Mouse (Mus musculus): ENCODE results near the gene Dnah1. TPM values are rescaled to one million over a fixed set of nuclear protein-coding genes. Genes with fewer than 3 reads are reported as not detected.

Dnah1 gene
- polyA plus RNA-seq, 1 experiment from 2014 or later = 6.4 TPM

- Histone ChIP-seq H3K4me3 (no peak overlapping the region), H3K27ac (replicated peaks) (no peak overlapping the region), H3K36me3 (no peaks in the 10 kb centered on the region), H3K4me1 (no peaks in the 10 kb centered on the region), H3K9me3 (no peaks in the 10 kb centered on the region), H3K9ac (replicated peaks) (no peak overlapping the region), H3K4me2 (replicated peaks) (no peak overlapping the region), H3K27me3 (no peaks in the 10 kb centered on the region)
- 68% methylated on average over 8 of the region's 8 CpGs for WGBS
- no peak for ATAC-seq (ENCODE audit: low FRiP score, low read depth)
Measured at GRCm38 (mm10) chr14:31230442-31230841, 93.3 kb downstream of the Dnah1 start.

DNA sequence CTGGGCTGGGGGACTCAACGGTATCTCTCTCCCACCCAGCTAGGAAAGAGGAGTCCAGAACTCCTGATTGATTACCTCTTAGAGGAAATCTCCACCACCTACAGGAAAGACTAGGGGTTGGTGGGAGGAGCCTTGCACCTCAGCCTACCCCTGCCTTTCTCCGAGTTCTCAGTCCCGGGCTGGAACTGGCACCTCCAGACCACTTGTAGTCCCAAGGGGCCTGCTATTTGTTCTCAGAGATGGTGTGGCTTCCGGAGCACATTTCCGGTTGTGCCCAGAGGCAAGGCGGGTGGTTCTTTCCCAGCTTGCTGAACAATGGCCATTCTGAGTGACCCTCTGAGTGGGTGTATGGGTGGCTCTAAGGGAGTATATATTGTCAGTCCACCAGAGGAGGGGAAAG, 95.5 kb downstream of the Dnah1 start:
- H3K27me3 ChIP-seq = no peaks in the 10 kb centered on the region
- no peak overlapping the region for H3K4me3 ChIP-seq
- H3K4me2 ChIP-seq (replicated peaks) = no peak overlapping the region
- ATAC-seq (ENCODE audit: low FRiP score, low read depth) = no peak
- H3K9me3 ChIP-seq = no peaks in the 10 kb centered on the region
- no peak overlapping the region for H3K9ac ChIP-seq (replicated peaks)
- 80% methylated on average over 6 of the region's 6 CpGs for WGBS
- no peaks in the 10 kb centered on the region for H3K4me1 ChIP-seq
- H3K27ac ChIP-seq (replicated peaks) = no peak overlapping the region
- H3K36me3 ChIP-seq = no peaks in the 10 kb centered on the region

GRCm38 (mm10) chr14:31226978-31227377, 96.7 kb downstream of the Dnah1 start:
- Histone ChIP-seq H3K27ac (replicated peaks) (no peak overlapping the region), H3K27me3 (no peaks in the 10 kb centered on the region), H3K4me2 (replicated peaks) (no peak overlapping the region), H3K36me3 (no peaks in the 10 kb centered on the region), H3K4me3 (no peak overlapping the region), H3K4me1 (no peaks in the 10 kb centered on the region), H3K9ac (replicated peaks) (no peak overlapping the region), H3K9me3 (no peaks in the 10 kb centered on the region)
- ATAC-seq (ENCODE audit: low FRiP score, low read depth) = no peak
- WGBS = 71% methylated on average over 4 of the region's 4 CpGs

DNA sequence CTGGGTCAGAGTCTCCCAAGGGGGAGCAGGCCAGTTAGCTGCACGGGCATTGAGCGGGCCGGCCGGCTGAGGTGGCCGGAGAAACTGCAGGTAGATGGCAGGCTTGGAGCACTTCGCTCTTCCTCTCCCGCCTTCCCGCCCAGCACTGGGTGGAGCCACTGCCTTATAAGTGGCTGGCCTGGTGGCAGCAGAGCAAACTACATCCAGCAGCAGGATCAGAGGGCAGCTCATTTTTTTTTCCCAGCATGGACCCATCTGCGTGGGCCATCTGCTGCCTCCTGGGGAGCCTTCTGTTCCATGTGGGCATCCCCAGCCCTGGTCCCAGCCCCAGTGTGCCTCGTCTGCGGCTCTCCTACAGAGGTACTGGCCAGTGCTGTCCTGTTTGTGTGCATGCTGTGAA, 106.0 kb downstream of the Dnah1 start, which contains the start of gene Sema3g:
Gene Sema3g, plus strand, starts transcription at position 195 of the 400 bp plus-strand sequence.
- no peak within 1 kb of the TSS for H3K9ac ChIP-seq (replicated peaks)
- H3K27me3 ChIP-seq = peaks cover 6% of the 10 kb centered on the region; the same call in 1 of the 2 replicates
- H3K9me3 ChIP-seq = no peaks in the 10 kb centered on the region
- H3K4me1 ChIP-seq = peaks cover 11% of the 10 kb centered on the region
- ATAC-seq (ENCODE audit: low FRiP score, low read depth) = peak; percentile 50
- H3K4me2 ChIP-seq (replicated peaks) = 0 out of 2 replicates have a peak within 1 kb of the TSS, but pooled peaks have one; percentile 7
- 0 out of 2 replicates have a peak within 1 kb of the TSS, but pooled peaks have one; percentile 49 for H3K27ac ChIP-seq (replicated peaks)
- 12% methylated on average over 11 of the region's 11 CpGs for WGBS
- H3K36me3 ChIP-seq = no peaks in the 10 kb centered on the region
- H3K4me3 ChIP-seq = no peak within 1 kb of the TSS

DNA sequence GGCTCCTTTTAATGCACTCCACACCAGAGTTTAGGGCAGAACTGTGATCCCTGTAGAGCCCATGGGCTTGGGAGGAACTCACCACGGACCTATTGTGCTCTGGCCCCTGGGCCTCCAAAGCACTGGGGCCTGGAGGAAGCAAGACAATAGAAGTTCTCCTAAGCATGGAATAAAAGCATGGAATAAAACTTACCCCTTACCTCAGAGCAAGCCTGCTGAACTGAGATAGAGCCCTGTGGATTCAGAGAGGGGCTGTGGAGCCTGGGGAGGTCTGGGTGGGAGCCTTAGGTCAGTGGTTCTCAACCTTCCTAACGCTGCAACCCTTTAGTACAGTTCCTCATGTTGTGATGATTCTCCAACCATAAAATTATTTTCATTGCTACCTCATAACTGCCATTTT, 106.8 kb downstream of the Dnah1 start, which contains the start of gene Nisch:
Gene Nisch, minus strand, starts transcription at position 101 of the 400 bp plus-strand sequence.
- no peak for ATAC-seq (ENCODE audit: low FRiP score, low read depth)
- WGBS = 56% methylated on average over 2 of the region's 2 CpGs
- H3K27ac ChIP-seq (replicated peaks) = peak within 1 kb of the TSS; percentile 49; the same call in 1 of the 2 replicates
- H3K9ac ChIP-seq (replicated peaks) = no peak within 1 kb of the TSS
- 0 out of 2 replicates have a peak within 1 kb of the TSS, but pooled peaks have one; percentile 7 for H3K4me2 ChIP-seq (replicated peaks)
- H3K36me3 ChIP-seq = no peaks in the 10 kb centered on the region
- no peak within 1 kb of the TSS for H3K4me3 ChIP-seq
- no peaks in the 10 kb centered on the region for H3K9me3 ChIP-seq
- H3K27me3 ChIP-seq = peaks cover 6% of the 10 kb centered on the region; the same call in 1 of the 2 replicates
- H3K4me1 ChIP-seq = peaks cover 11% of the 10 kb centered on the region

- no peak overlapping the region for H3K4me3 ChIP-seq
- no peaks in the 10 kb centered on the region for H3K36me3 ChIP-seq
- H3K9ac ChIP-seq (replicated peaks) = no peak overlapping the region
- peaks cover 11% of the 10 kb centered on the region for H3K4me1 ChIP-seq
- H3K9me3 ChIP-seq = no peaks in the 10 kb centered on the region
- 35% methylated on average over 15 of the region's 15 CpGs for WGBS
- H3K4me2 ChIP-seq (replicated peaks) = no peak overlapping the region
- peak; percentile 64; the same call in 1 of the 2 replicates for ATAC-seq (ENCODE audit: low FRiP score, low read depth)
- H3K27ac ChIP-seq (replicated peaks) = no peak overlapping the region; the same call in 1 of the 2 replicates
- H3K27me3 ChIP-seq = no peaks in the 10 kb centered on the region
Measured at GRCm38 (mm10) chr14:31215157-31216002, 108.3 kb downstream of the Dnah1 start.

DNA sequence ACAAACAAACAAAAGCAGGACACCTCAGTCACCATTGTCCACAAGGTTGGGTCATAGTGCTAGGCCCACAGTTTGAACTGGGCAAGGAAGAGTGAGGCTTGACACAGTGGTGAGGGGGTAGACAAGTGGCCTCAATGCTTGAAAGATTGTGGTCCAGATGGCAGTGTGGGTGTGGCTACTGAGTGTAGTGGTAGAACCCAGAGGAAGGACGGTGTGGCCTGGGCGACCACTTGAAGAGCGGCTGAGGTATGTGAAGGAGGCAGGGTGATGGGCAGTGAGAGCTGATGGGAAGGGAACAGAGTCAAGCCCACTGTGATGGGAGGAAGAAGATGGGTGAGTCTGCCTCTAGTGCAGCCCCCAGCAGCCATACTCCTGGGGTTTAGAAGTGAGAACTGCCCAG, 109.0 kb downstream of the Dnah1 start:
- H3K36me3 ChIP-seq = no peaks in the 10 kb centered on the region
- no peak overlapping the region for H3K9ac ChIP-seq (replicated peaks)
- no peak for ATAC-seq (ENCODE audit: low FRiP score, low read depth)
- H3K4me3 ChIP-seq = no peak overlapping the region
- no peak overlapping the region for H3K4me2 ChIP-seq (replicated peaks)
- no peaks in the 10 kb centered on the region for H3K27me3 ChIP-seq
- H3K4me1 ChIP-seq = peaks cover 11% of the 10 kb centered on the region
- 86% methylated on average over 3 of the region's 3 CpGs for WGBS
- no peaks in the 10 kb centered on the region for H3K9me3 ChIP-seq
- H3K27ac ChIP-seq (replicated peaks) = no peak overlapping the region

DNA sequence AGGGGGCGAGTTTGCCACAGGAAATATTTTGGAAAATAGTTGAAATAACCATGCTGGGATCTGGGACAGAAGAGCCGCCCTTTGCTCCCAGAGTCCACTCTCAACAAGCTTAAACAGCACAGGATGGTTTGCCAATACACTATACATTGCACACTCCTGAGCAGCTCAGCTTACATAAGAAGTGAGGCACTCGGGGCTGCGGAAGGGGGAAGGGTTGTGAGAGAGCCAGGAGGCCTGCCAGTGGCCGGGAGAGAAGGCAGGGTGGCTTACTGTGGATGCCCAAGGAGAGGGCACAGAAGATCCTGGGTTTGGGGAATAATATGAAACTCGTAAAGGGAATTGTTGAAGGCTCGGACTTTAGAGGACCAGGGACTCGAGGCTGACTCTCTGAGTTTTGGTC, 109.8 kb downstream of the Dnah1 start:
- ATAC-seq (ENCODE audit: low FRiP score, low read depth) = no peak
- no peaks in the 10 kb centered on the region for H3K36me3 ChIP-seq
- H3K4me1 ChIP-seq = peaks cover 11% of the 10 kb centered on the region
- no peak overlapping the region for H3K9ac ChIP-seq (replicated peaks)
- no peak overlapping the region for H3K27ac ChIP-seq (replicated peaks)
- H3K9me3 ChIP-seq = no peaks in the 10 kb centered on the region
- no peak overlapping the region for H3K4me2 ChIP-seq (replicated peaks)
- no peaks in the 10 kb centered on the region for H3K27me3 ChIP-seq
- 73% methylated on average over 8 of the region's 8 CpGs for WGBS
- no peak overlapping the region for H3K4me3 ChIP-seq

GRCm38 (mm10) chr14:31212499-31212898, 111.2 kb downstream of the Dnah1 start:
- no peak for ATAC-seq (ENCODE audit: low FRiP score, low read depth)
- no peak overlapping the region for H3K9ac ChIP-seq (replicated peaks)
- H3K27ac ChIP-seq (replicated peaks) = no peak overlapping the region
- H3K9me3 ChIP-seq = no peaks in the 10 kb centered on the region
- H3K4me3 ChIP-seq = no peak overlapping the region
- WGBS = 92% methylated on average over 3 of the region's 3 CpGs
- no peak overlapping the region for H3K4me2 ChIP-seq (replicated peaks)
- H3K36me3 ChIP-seq = no peaks in the 10 kb centered on the region
- H3K27me3 ChIP-seq = no peaks in the 10 kb centered on the region
- H3K4me1 ChIP-seq = peaks cover 7% of the 10 kb centered on the region; the same call in 1 of the 2 replicates

- Histone ChIP-seq H3K27me3 (no peaks in the 10 kb centered on the region), H3K4me3 (no peak overlapping the region), H3K27ac (replicated peaks) (no peak overlapping the region), H3K9ac (replicated peaks) (no peak overlapping the region), H3K9me3 (no peaks in the 10 kb centered on the region), H3K4me1 (peaks cover 10% of the 10 kb centered on the region), H3K36me3 (no peaks in the 10 kb centered on the region), H3K4me2 (replicated peaks) (no peak overlapping the region)
- 87% methylated on average over 6 of the region's 6 CpGs for WGBS
- no peak for ATAC-seq (ENCODE audit: low FRiP score, low read depth)
Measured at GRCm38 (mm10) chr14:31211854-31212253, 111.8 kb downstream of the Dnah1 start.

Measured in midbrain, embryonic 12.5 days (tissue).